Mouse (Mus musculus): ENCODE measurements around the gene Gfra1. TPM values are rescaled to one million over a fixed set of nuclear protein-coding genes. Genes with fewer than 3 reads are reported as not detected.

Gene Gfra1
- polyA plus RNA-seq (2012): not detected in 2 replicates

DNA sequence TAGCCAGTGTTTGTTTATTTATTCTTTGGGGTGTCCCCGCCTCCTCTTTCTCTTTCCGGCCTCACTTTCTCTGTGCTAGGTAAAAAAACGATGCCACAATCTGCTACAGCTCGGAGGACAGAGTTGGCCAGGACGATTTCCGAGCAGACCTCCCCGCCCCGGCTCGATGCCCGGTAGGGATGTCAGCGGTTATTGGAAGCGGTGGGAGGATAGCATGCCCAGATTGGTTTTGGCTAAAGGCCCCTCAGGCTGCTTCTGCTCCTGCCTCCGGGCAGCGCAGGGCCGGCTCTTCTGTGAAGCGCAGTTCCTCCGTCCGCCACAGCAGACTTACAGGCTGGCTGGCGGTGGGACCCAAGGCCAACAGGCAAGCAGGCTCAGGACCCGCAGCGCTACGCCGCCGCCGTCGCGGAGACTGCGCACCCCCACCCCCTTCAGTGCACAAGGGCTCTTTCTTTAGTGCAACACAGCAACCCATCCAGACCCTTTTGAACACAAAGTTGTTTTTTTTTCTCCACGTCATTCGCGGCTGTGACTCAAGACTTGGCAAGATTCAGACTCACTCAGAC lies at the start of gene Gfra1:
Gene Gfra1 (minus strand): TSS at position 414 of the 566 bp plus-strand sequence.
- no peak for TF ChIP-seq GATA1 (IDR thresholded peaks at IDR 0.05; ENCODE audit: low read length)

DNA sequence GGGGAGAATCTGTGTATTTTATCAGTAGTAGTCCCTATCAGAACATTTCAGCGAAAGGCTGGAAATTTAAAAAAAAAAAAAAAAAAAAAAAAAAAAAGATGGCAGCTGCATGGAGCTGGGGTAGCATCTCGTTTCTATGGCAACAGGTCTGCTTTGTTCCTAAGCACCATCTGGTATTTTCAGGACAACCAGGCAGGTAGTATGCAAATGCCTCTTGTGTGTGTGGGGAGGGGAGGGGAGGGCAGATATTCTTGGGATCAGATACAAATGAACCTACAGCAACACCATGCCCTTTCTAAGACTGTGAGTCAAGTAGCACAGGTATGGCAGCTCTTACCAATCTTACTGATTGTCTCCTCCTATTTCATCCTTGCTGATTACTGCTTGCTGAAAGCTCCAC lies 44.3 kb upstream of the Gfra1 start:
- TF ChIP-seq GATA1 (IDR thresholded peaks at IDR 0.05; ENCODE audit: low read length): no peak

DNA sequence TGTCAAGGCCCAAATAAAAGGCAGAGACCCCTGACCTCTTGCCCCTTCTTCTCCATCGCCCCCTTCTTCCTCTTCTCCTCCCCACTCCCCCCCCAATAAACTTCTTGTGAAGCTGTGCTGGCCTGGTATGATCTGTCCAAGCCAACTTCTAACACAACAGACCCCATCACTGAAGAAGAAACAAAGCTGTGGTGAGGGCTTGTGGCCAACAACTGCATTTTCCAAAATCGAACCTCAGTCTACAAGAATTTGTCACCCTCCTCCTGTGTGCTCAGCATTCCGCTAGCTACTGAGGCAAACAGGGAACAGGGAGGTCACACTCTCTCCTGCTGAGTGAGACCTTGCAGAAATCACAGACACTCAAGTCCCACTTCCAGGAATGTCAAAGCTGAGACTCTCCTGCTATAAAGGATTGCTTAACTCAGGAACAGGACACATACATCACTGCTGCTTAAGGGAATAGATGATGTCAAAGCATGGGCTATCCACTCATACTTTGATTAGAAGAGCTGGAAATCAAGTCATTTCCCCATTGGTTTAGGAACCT lies 43.8 kb upstream of the Gfra1 start:
- no peak for TF ChIP-seq GATA1 (IDR thresholded peaks at IDR 0.05; ENCODE audit: low read length)

DNA sequence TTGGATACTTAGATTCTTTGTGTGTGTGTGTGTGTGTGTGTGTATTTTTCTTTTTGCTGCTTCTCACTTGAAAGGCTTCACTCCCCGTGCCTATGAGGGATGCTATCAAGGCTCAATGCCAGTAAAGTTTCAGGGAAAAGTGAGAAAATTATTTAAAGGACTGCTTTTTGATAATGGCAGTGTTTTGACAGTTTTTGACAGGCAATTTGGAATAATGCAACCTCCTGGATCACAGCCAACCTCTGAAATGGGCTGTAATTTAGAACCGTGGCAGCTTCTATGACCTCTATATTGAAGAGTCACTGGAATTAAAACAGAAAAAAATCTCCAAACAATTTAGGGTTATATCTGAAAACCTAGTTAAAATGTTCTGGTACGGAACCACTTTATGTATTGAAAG lies 41.4 kb upstream of the Gfra1 start:
- no peak for TF ChIP-seq GATA1 (IDR thresholded peaks at IDR 0.05; ENCODE audit: low read length)

DNA sequence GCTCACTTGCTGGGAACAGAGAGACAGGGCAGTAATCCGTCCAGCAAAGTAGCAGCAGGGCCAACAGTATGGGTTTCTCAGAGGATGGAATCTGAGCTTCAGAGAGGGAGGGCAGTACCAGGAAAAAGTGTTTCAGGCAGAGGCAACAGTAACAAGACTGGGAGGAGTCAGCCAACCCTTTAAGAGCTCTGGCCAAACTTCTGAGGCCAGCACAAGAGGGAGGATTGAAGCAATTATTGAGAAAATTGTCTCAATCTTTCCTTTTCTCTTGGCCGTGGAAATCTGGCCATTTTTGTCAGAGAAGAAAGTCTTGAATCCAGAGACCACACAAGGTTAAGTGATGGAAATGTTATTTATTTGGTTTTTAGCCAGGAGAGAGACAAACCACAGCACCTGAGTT lies 31.0 kb upstream of the Gfra1 start:
- no peak for TF ChIP-seq GATA1 (IDR thresholded peaks at IDR 0.05; ENCODE audit: low read length)

DNA sequence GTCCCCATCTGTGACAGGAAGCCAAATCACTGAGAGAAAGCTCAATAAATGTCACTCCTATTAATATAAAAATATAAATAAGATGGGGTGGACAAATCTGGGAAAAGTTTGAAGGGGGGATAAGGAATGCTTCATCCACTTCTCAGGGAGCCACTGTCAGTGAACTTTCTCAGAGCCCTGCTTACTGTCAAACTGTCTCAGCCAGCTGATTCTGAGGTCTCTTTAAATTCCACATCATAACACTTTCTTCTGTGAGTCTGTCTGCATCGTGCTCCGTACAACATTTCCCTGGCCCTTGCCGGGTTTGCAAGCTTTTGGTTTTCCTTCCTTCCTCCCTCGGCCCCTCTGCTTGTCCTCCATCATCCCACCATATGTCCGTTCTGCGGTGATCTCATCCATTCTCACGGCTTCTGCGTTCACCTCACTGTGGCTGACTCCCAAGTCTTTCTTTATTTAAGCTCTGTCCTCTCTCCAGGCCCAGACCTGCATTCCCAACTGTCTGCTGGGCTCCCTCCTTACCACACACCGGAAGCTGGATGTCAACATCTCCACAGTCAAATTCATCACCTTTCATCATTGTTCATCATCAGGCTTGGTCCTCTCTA lies 26.8 kb upstream of the Gfra1 start:
- TF ChIP-seq GATA1 (IDR thresholded peaks at IDR 0.05; ENCODE audit: low read length): no peak

DNA sequence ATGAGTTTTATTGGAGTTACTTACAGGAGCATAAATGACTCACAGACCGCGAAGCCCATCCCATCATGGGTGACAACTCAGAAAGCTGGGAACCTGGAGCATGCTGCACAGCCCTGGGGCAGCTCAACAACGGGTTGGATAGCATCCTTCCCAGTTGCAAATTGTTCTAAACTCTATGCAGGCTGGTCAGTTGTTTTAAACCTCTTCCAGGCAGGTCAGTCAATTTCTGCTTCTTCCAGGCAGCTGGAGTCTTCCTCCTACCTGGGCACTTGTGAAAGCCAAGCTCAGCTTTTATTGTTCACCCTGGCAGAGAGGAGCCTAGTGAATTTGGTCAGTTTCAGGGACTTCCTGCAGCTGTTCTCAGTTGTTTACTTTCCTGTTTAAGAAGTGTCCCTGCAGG lies 18.5 kb upstream of the Gfra1 start:
- no peak for TF ChIP-seq GATA1 (IDR thresholded peaks at IDR 0.05; ENCODE audit: low read length)

DNA sequence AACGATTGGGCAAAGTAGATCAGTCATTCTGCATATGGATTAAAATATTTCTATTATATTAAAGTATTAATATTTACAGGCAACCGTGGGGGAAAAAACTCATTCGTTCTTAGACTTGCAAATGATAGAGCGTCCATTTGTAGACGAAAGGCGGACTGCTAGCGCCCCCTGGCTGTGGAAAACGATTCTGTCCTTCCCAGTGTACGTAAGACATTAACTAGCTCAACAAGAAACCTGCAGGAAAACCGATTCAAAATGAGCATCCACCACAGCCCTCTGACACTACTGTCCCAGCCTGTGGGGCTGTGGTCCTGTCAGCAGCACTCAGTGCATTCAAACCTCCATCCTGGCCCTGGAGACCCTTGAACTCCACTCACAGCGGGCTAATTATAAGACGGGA lies 13.7 kb upstream of the Gfra1 start:
- no peak for TF ChIP-seq GATA1 (IDR thresholded peaks at IDR 0.05; ENCODE audit: low read length)

DNA sequence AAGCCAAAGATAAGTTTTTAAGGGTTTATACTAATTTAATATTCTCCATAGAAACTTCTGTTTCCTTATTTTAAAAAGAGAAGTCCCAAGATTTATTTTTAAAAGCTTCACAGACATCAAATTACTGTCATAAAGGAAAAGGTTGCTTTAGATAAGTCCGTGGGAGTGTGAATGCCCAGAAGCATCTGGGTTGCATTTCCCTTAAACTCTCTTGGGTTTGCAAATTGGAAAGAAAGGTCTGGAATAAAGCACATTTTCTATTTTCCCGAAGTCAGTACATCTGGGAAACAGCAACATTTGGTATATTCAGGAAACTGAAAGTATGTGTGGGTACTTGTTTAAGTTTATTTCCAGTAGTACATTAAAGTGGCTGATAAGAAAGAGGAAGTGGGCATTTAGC lies 12.6 kb upstream of the Gfra1 start:
- no peak for TF ChIP-seq GATA1 (IDR thresholded peaks at IDR 0.05; ENCODE audit: low read length)

DNA sequence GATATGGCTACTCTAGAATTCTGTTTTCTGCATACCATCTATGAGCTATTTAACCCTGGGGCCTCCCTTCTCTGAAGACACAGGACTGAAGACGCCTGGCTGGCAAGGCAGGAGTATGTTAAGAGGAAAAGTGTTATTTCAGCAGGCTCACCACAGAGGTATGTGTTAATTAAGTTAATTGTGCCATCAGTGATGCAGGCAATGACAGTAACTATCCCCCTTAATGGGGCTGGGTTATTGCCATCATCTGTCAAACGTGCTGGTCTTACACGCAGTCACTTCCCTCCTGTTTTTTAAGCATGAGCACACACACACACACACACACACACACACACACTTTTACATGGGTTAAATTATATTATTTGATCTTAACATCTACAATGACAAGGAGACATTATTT lies 8.0 kb upstream of the Gfra1 start:
- TF ChIP-seq GATA1 (IDR thresholded peaks at IDR 0.05; ENCODE audit: low read length): no peak

DNA sequence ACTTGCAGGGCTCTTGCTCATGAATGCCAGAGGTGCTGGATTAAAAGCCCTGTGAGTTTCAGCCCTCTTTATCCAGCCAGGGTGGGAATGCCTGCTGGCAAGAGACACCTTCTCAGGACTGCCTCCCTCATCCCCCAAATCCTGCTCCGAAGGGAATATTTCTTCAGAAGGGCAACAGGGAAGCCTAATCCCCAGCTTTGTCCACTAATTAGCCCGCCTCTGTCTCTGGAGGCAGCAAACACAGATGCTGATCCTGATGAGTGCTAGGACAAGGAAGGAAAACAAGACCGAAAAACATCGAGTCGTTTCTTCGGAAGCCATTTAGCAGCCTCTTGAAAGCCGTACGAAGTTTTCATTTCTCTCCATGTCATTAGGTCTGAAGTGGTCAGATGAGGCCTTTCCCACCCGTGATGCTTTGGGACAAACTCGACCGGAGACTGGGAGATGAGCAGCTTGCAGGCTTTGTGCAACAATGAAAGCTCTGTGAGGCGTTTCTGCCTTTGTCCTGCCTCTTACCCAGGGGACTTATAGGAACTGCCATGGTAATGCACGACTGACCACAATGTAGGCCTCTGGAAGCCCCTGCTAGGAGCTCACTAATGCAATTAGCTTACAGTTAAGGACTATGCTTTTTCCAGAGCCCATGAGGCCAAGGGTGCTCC lies 4.8 kb upstream of the Gfra1 start:
- TF ChIP-seq GATA1 (IDR thresholded peaks at IDR 0.05; ENCODE audit: low read length): no peak

DNA sequence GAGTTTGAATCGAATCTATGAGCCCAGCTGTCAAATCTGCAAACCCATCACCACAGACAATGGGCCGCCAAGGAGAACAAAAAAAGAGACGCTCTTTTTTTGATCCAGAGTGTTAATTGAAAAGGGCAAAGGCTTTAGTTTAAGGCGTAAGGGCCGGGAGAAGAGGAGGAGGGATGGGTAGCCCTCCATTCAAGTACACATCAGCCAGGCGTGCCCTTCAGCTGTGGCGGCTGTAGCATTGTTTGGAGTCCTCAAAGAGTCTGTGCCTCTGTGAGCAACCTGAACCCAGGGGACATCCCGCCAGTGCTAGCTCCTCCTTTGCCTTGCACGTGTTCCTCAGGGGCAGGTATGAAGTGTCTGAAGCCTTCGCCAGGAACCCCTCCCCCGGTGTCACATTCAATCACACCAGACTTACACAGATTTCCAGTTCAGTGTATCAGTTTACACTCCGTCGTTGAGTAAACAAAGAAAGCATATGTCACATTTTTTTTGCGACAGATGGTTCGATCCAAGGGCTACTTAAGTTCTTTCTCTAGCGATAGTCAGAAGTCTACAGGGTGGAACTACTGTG lies 867 bp upstream of the Gfra1 start:
- no peak for TF ChIP-seq GATA1 (IDR thresholded peaks at IDR 0.05; ENCODE audit: low read length)

DNA sequence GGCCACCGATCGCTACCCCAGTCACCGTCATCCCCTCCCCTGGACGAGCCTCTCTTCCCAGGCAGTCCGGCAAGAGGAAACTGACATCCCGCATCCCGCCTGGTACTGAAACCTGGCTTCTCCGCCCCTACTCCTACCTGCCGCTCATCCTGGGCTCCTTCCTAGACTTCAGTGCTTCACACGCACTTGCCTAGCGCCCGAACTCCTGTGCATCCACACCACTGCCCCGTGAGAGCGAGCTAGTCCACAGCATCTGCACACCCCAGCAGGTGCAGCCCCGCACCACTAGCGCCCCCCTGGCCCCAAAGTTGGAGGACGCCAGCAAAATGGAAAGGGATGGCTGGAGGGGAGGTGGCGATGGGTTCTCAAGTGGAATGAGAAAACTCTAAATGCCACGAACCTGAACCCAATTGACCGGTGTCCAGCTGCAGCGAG lies 631 bp downstream of the Gfra1 start:
- no peak for TF ChIP-seq GATA1 (IDR thresholded peaks at IDR 0.05; ENCODE audit: low read length)

DNA sequence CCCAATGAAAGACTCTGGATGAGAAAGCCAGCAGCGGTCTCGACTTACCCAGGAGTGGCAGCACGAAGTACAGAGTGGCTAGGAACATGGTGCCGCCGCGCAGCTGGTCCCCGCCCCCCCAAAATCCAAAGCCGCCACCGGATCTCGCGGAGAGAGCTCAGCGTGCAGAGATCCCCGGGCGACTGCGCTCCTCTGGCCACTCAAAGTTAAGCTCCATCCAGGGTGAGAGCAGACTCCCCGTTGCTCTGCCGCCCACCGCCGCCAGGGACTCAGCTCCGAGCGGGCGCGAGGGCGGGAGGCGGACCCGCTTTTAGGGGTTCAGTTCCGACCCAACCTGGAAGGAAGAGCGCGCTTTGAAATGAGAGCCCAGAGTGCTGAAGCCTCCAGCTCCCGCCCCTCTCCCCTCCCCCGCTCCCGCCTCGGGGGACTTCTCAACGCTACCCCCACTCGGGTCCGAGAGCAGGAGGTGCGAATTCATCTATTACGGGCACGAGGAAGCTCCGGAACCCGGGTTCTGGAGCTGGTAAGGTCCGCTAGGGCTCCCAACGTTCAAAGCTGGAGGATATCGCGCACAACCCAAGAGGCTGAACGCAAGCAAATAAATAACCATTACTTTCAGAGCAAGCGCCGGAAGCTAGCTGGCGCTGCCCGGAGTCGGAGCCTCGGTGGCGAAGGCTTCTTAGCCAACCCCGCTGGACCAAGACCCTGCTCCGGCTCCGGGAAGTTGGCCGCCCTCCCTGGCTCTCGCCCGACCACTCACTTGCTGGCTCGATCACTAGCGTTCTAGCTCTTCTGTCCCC lies 1.2 kb downstream of the Gfra1 start:
- no peak for TF ChIP-seq GATA1 (IDR thresholded peaks at IDR 0.05; ENCODE audit: low read length)

DNA sequence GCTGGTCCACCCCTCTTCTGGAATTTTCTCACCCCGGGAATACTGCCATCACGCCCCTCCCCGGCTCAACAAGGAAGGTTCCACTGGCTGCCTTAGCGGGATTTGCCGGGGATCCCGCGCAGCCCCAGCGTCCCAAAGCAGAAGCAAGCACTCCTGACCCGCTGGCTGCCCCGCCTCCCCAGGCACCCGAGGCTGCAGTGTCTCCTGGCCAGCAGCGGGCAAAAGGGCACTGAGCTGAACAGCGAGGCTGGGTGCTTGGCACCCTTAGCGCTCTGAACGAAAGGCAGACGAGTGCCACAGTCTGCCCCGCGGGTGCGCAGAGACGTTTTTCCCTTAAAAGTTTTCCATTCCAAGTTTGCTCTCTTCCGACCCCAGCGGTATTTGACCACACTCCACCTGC lies 2.1 kb downstream of the Gfra1 start:
- no peak for TF ChIP-seq GATA1 (IDR thresholded peaks at IDR 0.05; ENCODE audit: low read length)
